Mouse (Mus musculus) layer of hippocampus, adult 9-11 months (tissue): ENCODE results near the gene Tbxas1.

ENCODE experiments used
- DNase-seq: peaks from one replicate; pipeline ENCODE4 v3.0.0; 2022

The Tbxas1 gene

GRCm38 (mm10) chr6:38961427-38962033, 86.3 kb downstream of the Tbxas1 start:
- peak; percentile 14 for DNase-seq

DNA sequence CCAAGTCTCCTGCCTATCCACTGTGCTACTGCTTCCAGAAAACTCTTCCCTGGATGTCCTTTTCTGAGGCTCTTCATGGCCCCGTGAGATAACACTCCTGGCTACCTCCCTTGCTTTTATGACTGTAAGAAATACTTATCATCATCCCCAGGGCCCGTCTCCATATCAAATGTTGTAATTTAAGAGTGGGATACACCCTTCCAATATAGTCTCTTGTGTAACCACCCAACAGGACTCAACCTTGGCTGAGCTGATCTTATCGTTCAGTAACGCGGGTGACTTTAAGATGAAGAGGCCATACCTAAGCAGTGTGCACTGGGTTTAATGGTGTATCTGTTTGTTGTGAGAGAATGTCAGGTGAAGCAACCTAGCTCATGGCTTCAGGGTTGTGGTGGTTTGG, 91.6 kb downstream of the Tbxas1 start:
- DNase-seq: no peak

GRCm38 (mm10) chr6:38967288-38967687, 92.1 kb downstream of the Tbxas1 start:
- no peak for DNase-seq

- peak; percentile 21 for DNase-seq
These were observed 92.8 kb downstream of the Tbxas1 start for GRCm38 (mm10) chr6:38967988-38968387.

GRCm38 (mm10) chr6:38969944-38970740, 94.9 kb downstream of the Tbxas1 start:
- no peak for DNase-seq

- no peak for DNase-seq
These were observed 95.6 kb downstream of the Tbxas1 start for GRCm38 (mm10) chr6:38970759-38971158.

DNA sequence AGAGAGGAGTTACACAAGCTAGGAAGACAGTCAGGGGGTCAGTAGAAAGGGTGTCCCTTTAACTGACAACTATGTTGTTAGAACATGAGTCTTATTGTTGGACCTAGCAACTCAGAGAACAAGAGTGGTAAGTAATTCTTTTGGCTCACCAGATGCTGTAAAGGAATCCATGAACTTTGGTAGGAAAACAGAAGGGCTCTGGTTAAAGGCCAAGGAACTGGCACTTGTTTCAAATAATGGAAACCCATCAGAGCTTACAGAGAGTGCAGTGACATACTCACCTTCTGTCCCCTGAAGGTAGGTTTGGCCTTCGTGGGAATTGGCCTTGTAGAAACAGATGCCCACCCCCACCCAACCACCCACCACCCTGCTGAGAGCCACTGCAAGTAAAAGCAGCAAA, 97.6 kb downstream of the Tbxas1 start:
- no peak for DNase-seq

- no peak for DNase-seq
These were observed 98.4 kb downstream of the Tbxas1 start for GRCm38 (mm10) chr6:38973441-38974161.

DNA sequence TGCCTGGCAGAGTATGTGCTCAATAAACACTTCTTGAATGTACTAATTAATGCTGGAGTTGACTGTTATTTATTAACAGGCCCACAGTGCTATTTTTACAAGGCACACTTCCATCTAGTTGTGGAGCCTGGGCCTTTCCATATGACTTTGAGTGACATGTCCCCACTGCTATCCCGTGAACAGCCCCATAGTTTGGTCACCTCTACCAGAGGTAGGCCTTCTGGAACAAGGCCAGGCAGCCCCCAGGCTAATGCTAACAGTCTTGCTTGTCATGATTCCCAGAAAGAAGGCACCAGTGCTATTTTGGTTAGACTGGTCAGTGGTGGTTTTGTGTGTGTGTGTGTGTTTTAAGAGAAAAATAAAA, 98.9 kb downstream of the Tbxas1 start:
- no peak for DNase-seq

DNA sequence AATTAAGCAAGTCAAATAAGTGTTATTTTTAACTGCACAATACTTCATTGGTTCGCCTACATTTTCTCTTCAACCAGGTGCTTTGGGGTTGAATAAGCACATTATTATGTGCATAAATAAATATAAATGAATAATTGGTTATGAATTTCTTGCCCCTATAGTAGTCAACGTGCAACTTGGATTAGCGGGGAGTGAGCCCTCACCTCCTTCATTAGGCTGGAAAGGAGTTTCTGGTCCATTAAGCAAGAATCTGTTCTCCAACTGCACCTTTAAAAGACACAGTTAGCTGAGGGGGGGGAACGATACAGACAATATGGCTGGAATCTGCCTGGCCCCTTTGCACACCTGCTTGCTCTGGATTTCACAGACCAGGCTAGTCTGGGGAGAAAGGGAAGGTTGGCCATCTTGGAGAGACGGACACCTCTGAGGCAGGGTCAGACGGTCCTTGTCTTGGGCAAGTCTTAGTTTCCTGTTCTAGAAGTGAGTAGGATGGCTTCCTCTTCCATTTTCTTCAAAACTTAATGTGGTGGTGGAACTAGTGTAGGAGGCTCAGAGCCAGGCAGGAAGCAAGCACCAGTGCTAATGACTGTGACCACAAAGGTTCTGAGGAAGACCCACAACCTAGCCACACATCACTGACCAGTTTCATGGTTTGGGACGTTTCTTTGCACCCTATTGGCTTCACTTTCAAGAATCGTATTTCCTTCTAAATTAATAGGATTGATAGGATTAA, 99.5 kb downstream of the Tbxas1 start:
- DNase-seq: peak; percentile 57

GRCm38 (mm10) chr6:38975866-38976265, 100.7 kb downstream of the Tbxas1 start:
- DNase-seq: no peak

- no peak for DNase-seq
These were observed 101.2 kb downstream of the Tbxas1 start for GRCm38 (mm10) chr6:38976355-38976754.

- no peak for DNase-seq
These were observed 105.9 kb downstream of the Tbxas1 start for GRCm38 (mm10) chr6:38980921-38981715.

DNA sequence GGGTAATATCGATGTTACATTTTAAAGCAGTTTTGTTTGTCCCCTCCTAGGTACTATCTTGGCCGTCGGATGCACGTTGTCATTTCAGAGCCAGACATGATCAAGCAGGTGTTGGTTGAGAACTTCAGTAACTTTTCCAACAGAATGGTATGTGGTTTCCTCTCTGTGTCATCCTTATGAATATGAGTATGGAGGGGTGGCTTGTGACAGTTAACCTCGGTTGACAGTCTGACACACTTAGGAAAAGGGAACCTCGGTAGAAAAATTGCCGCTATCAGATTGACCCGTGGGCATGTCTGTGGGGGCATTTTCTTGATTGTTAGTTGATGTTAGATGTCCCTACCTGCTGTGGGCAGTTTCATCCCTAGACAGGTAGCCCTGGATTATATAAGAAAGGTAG, 106.9 kb downstream of the Tbxas1 start:
- DNase-seq: no peak

- DNase-seq: no peak
These were observed 107.5 kb downstream of the Tbxas1 start for GRCm38 (mm10) chr6:38982656-38983055.

DNA sequence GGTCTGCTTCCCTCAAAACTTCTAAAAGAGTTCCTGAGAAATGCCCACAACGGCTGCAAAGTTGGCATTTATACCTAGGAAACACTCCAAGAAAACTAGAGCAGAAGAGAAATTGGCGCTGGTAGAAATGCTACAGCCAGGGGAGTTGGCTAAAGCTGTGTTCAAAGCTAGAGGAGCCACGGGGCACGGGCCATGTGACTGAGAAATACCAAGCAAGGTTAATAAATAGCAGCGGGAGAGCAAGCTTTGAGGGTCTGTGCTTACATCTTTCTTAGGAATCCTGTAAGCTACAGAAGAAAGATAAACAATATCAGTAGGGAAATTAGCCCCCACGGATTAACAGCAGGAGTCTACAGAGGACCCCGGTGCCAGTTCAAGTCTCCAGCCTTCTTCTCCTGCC, 107.9 kb downstream of the Tbxas1 start:
- peak; percentile 17 for DNase-seq

DNA sequence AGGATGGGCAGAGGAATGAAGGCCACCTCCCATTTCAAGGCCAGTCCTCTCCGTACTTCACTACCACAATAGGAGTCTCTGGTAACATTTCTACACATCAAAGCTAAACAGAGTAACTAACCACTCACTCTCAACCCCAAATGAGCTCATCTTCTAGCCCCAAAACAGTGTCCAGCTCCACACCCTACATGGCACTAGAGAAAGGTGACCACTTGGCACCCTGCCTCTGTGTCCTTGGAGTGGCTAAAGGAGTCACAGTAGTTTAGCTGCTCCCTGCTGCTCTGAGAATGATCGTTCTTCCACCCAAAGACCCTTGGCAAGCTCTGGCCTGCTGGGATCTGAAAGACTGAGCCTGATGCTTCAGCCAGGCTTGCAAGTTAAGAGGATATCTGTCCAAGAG, 109.4 kb downstream of the Tbxas1 start:
- DNase-seq: no peak

GRCm38 (mm10) chr6:38986641-38987040, 111.4 kb downstream of the Tbxas1 start:
- no peak for DNase-seq

GRCm38 (mm10) chr6:38992016-38992415, 116.8 kb downstream of the Tbxas1 start:
- no peak for DNase-seq

GRCm38 (mm10) chr6:38995774-38996173, 120.6 kb downstream of the Tbxas1 start:
- no peak for DNase-seq

- no peak for DNase-seq
These were observed 122.6 kb downstream of the Tbxas1 start for GRCm38 (mm10) chr6:38997838-38998237.

DNA sequence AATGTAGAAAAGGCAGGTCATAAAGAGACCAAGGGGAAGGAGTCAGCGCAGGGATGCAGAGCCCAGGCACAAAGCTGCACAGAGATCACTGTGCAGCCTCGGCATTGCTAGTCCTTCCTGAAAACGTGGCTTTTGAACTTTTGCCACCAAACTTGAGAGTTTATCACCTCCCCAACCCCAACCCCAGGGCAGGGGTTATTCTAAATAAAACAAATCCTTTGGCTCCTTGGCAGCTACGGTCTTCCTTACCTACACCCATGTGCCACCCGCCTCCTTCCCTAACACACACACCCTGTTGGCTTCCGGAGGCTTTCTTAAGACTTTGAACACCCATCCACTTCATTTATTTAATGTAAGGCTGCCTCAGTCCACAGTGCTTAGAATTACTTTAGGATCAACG, 127.9 kb downstream of the Tbxas1 start:
- DNase-seq: no peak
